Mouse (Mus musculus) kidney, postnatal 25 days (tissue): Measurements from ENCODE around the gene Prim2.

Experiments used
- DNase-seq, 2 experiments: peaks; one replicate each; pipeline ENCODE4 v3.0.0; 2021; ENCODE audit warnings: mixed read lengths in 2 of 2

Prim2 gene

GRCm38 (mm10) chr1:33536272-33537004, 133.2 kb downstream of the Prim2 start:
- no peak for DNase-seq

DNA sequence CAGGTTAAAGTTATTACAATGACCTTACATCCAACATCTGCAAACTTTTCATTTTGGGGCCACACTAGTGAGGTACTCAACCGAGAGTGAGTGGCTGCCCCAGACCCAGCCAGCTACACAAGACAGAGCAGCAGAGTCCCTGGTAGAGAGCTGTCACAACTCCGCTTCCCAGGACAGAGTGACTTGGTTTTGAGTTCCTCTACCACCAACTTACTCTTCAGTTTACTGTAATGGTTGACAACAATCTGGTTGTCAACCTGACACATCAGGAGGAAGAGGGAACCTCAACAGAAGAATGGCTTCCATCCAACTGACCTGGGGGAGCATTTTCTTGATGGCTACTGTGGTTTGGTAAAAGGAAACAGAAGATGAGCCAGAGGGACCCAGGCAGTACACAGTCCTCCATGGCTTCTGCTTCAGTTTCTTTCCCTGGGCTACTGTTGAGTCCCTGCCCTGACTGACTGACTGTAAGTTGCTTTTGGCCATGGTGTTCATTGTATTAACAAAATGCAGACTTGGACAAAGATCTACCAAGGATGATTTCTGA, 134.4 kb downstream of the Prim2 start:
- no peak for DNase-seq

DNA sequence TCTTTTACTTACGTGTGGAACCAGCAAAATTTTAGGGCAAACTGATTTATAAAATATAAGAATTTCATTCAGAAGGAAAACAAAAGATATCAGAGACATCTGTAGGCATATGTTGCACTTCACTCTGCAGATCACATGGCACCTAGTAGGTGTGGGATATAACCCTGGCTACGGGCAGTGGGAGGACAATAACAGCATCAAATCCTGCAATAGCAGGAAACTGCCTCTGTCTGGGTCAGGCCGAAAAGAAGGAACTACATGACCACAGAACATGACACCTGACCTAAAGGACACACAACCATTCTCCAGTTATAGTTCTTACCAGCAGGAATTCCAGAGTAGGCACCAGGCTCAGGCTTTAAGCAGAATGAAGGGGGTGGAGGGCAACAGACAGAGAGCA, 137.7 kb downstream of the Prim2 start:
- no peak for DNase-seq

DNA sequence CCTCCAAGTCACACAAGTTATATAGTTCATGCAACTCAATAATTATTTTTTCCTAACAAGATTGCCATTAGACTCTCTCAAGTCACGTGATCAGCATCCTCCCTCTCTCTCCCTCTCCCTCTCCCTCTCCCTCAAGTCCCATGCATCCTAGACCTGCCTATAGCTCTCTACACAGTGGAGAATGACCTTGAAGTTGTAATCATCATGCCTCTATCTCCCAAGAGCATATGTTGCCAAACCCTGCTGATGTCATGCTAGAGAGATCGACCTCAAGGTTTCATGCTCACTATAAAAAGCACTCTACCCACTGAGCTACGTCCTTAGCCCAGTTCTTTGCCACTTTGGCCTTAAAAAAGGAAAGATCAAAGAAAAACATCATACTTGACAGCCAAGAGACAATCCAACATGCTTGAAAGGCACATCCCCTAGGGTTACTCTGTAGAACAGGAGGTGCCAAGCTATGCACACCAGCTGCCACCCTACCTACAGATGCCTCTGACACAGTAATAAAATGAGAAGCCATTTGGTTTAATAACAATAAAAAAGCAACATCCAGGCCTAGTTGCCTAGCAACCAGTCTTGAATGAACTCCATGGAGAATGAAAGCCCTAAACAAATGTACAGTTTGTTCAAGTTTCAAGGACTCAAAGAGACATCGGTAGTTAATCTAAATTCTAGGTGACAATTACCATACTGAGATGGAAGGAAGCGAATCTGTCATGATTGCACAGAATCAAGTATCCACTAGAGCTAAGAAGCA, 138.3 kb downstream of the Prim2 start:
- no peak for DNase-seq

DNA sequence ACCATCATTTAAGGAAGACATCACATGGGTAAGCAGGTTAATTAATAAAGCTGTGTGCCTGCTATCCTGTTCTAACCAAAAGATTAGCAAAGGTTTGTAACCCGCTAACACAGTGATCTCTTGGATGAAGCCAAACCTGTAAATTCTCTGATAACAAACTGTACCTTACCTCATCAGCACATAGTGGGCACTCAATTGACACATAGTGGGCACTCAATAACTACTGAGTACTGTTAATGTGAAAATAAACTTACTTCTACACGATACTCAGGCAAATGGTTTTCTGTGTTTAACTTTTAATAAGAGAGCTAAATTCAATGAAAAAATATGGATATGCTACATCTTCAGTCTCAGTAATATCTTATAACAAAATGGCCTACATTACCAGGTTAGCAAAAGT, 139.1 kb downstream of the Prim2 start:
- no peak for DNase-seq

DNA sequence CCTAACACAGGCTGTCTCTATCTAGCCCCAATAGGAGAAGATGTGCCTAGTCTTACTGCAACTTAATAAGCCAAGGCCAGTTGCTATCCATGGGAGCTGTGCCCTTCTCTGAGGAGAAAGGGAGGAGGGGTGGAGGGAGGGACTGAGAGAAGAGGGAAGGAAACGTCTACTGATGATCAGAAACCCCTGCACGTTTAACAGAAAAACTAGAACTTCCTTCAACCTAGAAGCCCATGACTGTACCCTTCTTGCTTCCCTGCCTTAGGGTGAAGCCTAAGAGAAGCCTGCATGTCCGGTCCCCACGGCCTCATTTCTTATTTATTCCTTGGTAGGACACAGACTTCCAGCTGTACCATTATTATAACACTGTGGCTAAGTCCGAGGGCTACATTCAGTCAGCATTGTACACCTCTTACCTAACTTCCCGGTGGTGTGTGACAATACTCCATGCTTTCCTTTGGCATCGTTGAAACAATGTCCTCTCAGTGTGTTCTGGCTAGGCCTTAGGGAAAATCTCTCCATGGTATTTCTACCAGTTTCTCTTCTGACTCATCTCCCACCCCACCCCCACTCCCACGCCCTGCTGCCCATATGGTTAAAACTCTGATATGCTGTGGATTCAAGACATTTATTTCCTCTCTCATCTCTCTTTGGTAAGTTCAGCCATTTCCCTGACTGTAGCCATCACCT, 139.9 kb downstream of the Prim2 start:
- DNase-seq, result no peak

- DNase-seq, result no peak
These were observed 142.2 kb downstream of the Prim2 start for GRCm38 (mm10) chr1:33527352-33527863.

- no peak for DNase-seq
These were observed 146.4 kb downstream of the Prim2 start for GRCm38 (mm10) chr1:33523223-33523622.

DNA sequence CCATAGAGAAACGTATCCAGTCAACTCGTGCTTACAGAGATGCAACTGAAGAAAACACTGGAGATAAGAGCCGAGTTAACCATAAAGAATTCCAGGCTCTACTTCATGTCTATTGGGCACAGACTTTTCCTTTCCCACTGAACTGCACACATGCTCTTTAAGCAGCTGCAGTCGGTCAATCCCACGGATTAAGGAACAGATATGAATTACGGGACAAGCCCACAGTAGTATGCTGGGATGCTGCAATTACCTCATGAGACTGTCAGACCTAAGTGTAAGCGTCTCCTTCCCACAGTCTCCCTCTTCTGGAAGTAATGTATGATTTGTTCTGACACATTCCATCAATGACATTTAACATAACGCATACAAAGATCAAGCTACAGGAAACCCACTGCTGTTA, 154.5 kb downstream of the Prim2 start:
- DNase-seq, result no peak

- DNase-seq, result no peak
These were observed 158.3 kb downstream of the Prim2 start for GRCm38 (mm10) chr1:33511310-33511709.

- no peak for DNase-seq
These were observed 165.2 kb downstream of the Prim2 start for GRCm38 (mm10) chr1:33504371-33504770.

- no peak for DNase-seq
These were observed 166.7 kb downstream of the Prim2 start for GRCm38 (mm10) chr1:33502890-33503289.

GRCm38 (mm10) chr1:33502298-33502697, 167.3 kb downstream of the Prim2 start:
- DNase-seq, result no peak

- no peak for DNase-seq
These were observed 169.5 kb downstream of the Prim2 start for GRCm38 (mm10) chr1:33500111-33500510.

DNA sequence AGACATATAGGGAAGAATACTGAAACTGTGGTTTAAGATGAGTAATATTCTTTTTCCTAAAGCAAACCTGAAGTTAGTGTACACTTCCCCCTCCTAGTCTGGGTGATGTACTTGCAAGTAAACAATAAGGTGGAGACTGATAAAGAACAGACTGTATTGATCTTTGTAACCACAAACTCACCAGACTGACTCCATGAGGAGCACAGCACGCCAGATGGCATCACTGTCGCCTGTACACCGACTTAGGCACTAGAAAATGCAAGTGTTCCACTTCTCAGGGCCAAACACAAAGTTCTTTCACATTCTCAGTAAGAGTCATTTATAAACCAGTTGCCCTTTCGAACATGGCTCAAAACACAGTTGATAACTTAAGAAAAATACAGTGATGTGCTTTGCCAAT, 170.0 kb downstream of the Prim2 start:
- DNase-seq, result no peak

DNA sequence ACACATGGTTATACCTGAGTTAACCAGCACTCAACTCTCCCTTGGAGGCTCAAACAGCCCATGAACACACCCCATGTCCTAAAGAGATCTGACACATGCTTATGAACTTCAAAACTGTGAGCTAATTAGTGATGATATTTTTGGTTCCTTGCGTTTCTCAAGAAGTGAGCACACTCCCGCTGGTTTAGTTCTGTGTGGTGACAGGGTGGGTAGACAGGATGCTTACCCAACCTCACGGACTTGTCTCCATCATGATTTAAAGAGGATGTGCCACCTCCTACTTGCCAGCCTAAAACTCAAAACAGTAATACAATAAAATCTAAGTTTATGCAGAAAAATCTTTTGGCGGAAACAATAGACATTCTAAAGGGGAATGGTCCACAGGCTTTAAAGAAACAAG, 173.5 kb downstream of the Prim2 start:
- DNase-seq, result no peak

DNA sequence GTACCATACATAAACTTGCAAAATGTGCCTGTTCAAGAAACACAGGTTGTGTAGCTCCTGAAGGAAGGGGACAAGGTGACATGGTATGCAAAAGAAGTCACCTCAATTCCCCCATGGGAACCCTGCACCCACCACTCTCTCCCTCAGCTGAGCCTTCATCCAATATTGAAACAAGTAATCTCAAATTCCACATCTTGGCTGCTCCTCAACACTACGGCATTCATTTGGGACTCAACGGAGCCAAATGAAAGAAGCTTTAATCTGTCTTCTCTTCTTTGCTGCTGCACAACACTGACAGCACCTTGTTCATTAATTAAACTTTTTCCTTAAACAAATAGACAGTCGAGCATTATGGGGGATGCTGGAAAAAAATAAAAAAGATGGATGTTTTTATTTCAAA, 174.0 kb downstream of the Prim2 start:
- no peak for DNase-seq

- no peak for DNase-seq
These were observed 174.4 kb downstream of the Prim2 start for GRCm38 (mm10) chr1:33495203-33495553.

DNA sequence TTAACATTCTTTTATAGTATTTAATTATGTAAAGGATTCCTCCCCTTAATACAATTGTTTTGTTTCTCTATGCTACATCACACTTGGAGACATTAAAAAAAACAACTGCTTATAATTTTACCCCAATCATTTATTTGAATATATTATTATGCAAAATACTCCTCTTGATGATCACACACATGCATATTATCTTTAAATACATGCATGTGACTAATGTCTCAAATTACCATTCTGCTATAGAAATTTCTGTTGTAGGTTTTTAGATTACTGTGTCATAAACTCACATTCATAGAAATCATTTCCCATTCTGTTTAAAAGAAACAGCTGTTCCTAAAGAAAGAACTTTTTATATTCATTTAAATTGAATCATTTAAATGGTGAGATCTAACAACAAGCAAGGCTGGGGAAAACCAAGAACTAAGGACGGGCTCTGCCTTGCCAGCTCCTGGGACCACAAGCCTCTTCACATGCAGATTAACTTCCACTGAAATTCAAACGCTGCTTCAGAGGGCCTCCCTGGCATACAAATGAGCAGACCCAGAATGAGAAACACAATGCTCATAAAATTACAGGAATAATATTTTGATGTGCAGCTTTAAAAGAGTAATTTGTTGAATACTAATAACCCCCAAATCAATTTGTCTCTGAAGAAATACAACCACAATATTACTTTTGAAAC, 174.9 kb downstream of the Prim2 start:
- DNase-seq, result no peak

- DNase-seq, result no peak
These were observed 179.4 kb downstream of the Prim2 start for GRCm38 (mm10) chr1:33490220-33490619.

GRCm38 (mm10) chr1:33488372-33488771, 181.2 kb downstream of the Prim2 start:
- DNase-seq, result no peak

- DNase-seq, result no peak
These were observed 185.8 kb downstream of the Prim2 start for GRCm38 (mm10) chr1:33483746-33484145.

DNA sequence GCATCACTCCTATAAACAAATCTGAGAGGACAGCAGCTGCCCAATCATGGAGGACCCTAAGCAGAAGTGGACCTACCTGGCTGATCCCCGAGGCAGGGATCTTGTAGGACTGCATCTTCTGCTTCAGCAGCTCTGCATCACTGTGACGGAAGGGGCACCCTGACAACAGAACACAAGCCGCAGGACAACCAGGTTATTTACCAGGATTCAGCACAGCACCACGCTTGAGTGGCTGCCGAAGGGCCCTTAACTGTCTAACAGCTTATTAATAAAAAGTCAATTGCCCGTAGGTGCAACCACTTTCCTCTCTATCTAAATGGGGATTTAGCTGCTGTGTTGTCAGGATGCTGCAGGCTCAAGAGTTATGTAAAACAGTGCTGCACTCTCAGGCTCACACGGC, 189.2 kb downstream of the Prim2 start:
- no peak for DNase-seq
